Mouse (Mus musculus) C2C12 (cell line): ENCODE results near the gene Immp2l.

Experiments used
- CEBPB ChIP-seq: IDR thresholded peaks from one replicate; pipeline ENCODE4 v1.6.1; 2011; ENCODE audit warnings: low read depth, mild to moderate bottlenecking, control low read depth, moderate library complexity
- CTCF ChIP-seq: IDR thresholded peaks from one replicate; pipeline ENCODE4 v1.5.1; 2011; ENCODE audit not compliant: control insufficient read depth, insufficient read depth, insufficient read length
- FOSL1 ChIP-seq: IDR thresholded peaks from one replicate; pipeline ENCODE4 v1.8.0; 2011; ENCODE audit warnings: mild to moderate bottlenecking, low read length; ENCODE audit not compliant: poor library complexity, insufficient read depth, severe bottlenecking
- MAX ChIP-seq: IDR thresholded peaks from one replicate; pipeline ENCODE4 v1.6.1; 2011; ENCODE audit warnings: mild to moderate bottlenecking, control low read depth
- MYOD1 ChIP-seq: IDR thresholded peaks from one replicate; pipeline ENCODE4 v1.6.1; 2011; ENCODE audit warnings: low read depth; ENCODE audit not compliant: control insufficient read depth, insufficient read length
- MYOG ChIP-seq: IDR thresholded peaks from one replicate; pipeline ENCODE4 v1.6.1; 2011; ENCODE audit not compliant: control insufficient read depth, insufficient read length; ENCODE audit errors: extremely low read depth
- USF1 ChIP-seq: IDR thresholded peaks from one replicate; pipeline ENCODE4 v1.6.1; 2011; ENCODE audit warnings: low read depth, mild to moderate bottlenecking, control low read depth, moderate library complexity

GRCm38 (mm10) chr12:40991647-40992046, 32.2 kb upstream of the Immp2l start:
- no peak for TF ChIP-seq CTCF
- TF ChIP-seq USF1: no peak
- TF ChIP-seq MYOG: no peak
- TF ChIP-seq MAX: no peak
- TF ChIP-seq CEBPB: no peak
- TF ChIP-seq FOSL1: no peak
- no peak for TF ChIP-seq MYOD1
